Mouse (Mus musculus) cerebellum, adult 11-12 months (tissue): ENCODE results near the gene Lhfpl3.
A peak's percentile ranks its signal among the peaks of the same experiment; 100 is the strongest.

Source experiments
- DNase-seq: peaks from one replicate; pipeline ENCODE4 v3.0.0; 2022

The Lhfpl3 gene

DNA sequence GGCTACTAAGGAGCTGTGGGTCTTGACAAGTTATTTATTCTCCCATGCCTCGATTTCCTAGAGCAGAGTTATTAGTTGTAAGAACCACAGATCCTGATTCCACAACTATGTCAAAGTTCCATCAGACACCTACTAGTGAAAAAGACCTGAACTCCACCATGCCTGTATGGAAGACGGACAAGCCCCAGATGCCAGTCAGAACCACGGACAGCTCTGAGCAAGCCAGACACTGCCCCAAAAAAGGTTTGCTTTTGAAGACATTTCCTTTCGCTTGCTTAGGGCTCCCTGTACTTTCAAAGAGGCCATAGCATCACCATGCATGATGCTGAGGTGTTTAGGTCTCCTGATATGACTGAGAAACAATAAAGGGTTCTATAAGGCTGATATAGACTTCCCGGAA, 197.4 kb downstream of the Lhfpl3 start:
- no peak for DNase-seq

- no peak for DNase-seq
Observed at GRCm38 (mm10) chr5:22963300-22963699, 217.4 kb downstream of the Lhfpl3 start.

GRCm38 (mm10) chr5:22986771-22987170, 240.9 kb downstream of the Lhfpl3 start:
- DNase-seq, result no peak

GRCm38 (mm10) chr5:22999811-23000210, 254.0 kb downstream of the Lhfpl3 start:
- DNase-seq, result no peak

DNA sequence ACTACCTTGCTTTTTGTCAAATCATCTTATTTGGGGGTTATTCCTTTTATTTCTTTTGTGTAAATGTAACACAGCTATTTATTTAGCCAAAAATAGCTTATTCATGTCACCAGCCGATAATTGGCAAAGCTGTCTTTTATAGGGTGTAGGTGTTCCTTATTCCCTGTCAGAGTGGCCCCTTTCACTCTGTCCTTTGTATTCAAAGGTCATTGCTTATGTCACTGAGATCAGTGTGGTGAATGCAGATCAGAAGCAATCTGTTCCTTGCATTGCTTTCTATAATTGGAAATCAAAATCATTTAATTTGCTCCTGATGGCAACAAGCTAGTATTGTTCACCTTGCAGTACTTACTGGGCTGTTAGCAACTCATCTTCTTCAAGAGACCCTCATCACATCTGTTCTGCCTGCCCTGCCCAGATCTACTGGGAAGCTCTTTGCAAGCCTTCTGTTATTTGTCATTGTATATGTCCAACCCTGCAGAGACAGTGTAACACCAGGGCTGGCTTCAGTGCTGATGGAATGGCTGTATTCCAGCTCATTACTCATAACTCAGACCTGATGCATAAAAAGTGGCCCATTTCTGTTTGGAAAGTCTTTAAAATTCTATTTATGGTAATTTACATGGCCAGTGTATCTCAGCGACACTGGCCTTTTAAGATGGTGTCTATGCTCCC, 257.4 kb downstream of the Lhfpl3 start:
- DNase-seq, result no peak

GRCm38 (mm10) chr5:23006207-23006606, 260.3 kb downstream of the Lhfpl3 start:
- DNase-seq, result no peak

GRCm38 (mm10) chr5:23010460-23010859, 264.6 kb downstream of the Lhfpl3 start:
- no peak for DNase-seq

GRCm38 (mm10) chr5:23013997-23014396, 268.1 kb downstream of the Lhfpl3 start:
- no peak for DNase-seq

GRCm38 (mm10) chr5:23015587-23016335, 269.9 kb downstream of the Lhfpl3 start:
- DNase-seq, result no peak

- DNase-seq, result peak; percentile 33
Observed at GRCm38 (mm10) chr5:23034944-23035726, 289.3 kb downstream of the Lhfpl3 start.

DNA sequence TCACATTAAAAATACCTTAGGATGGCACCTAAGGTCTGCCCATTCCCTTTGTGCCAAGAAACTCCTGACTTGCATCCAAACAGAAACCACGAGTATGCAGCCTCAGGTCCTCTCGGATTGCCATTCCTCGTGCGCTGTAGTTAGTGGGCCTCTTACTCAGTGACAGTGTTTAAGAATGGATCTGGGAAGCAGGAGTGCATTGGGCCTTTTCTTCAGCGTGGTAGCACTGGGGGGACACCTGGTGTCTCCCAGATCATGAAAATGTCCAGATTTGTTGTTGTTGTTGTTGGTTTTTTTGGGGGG, 289.8 kb downstream of the Lhfpl3 start:
- no peak for DNase-seq

DNA sequence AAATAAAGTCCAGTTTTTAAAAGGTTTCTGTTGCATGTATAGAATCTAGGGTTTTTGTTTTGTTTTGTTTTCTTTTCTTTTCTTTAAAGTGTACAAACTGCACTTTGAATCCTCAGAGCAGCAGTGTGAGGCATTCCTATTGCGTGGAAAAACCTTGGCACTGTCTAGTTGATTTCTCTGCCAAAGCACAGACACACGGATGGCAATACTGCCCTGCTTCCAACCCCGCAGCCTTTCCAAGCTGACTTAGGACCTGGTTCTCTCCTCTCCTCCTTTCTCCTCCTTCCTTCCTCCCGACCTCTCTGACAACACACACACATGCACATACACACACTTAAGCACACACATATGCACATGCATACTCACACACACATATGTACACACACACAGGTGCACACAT, 294.6 kb downstream of the Lhfpl3 start:
- no peak for DNase-seq

DNA sequence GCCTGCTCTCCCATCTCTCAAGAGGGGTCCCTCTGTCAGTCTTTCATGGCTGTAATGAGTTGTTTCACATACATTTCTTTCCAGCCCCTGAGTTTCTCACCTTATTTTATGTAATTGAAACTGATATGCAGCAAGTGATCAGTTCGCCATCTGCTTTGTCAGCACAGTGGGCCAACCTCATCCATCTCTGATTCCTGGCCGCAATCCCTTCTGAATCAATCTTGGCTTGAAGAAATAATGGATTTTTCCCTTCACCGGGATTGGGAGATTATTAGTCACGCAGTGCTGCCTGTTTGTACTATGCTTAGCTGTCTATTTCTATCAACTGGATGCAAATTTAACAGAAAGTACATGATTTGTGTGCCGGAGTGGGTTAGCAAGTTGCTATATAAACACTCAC, 297.0 kb downstream of the Lhfpl3 start:
- no peak for DNase-seq

DNA sequence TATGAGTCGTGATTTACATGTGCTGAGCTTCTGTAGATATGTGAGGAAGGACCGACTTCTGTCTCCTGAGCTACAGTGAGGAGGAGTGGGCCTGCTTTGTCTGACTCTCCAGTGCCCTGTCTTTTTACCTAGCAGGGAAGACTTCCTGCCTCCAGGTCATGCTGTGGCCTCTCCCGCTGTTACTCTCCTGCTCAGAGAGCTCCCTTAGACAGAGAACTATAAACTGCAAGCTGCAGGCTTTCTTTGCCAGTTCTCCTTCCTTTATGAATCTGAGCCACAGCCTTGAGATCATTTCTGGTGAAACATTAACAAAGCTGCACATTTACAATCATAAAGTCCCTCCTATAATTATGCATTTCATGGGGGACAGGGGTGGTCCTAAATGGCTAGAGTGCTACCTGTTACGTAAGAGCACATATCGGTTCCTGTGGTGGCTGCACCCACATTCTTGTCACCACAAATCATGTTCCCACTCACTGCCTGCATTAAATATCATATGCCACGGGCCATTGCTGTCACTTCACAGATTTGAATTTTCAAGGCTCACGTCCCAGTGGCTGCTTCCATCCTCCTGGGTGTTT, 303.3 kb downstream of the Lhfpl3 start:
- no peak for DNase-seq

- no peak for DNase-seq
Observed at GRCm38 (mm10) chr5:23051458-23051857, 305.6 kb downstream of the Lhfpl3 start.

GRCm38 (mm10) chr5:23094894-23095293, 349.0 kb downstream of the Lhfpl3 start:
- DNase-seq, result no peak

- no peak for DNase-seq
Observed at GRCm38 (mm10) chr5:23106536-23106935, 360.7 kb downstream of the Lhfpl3 start.

GRCm38 (mm10) chr5:23111307-23111706, 365.4 kb downstream of the Lhfpl3 start:
- DNase-seq, result no peak

DNA sequence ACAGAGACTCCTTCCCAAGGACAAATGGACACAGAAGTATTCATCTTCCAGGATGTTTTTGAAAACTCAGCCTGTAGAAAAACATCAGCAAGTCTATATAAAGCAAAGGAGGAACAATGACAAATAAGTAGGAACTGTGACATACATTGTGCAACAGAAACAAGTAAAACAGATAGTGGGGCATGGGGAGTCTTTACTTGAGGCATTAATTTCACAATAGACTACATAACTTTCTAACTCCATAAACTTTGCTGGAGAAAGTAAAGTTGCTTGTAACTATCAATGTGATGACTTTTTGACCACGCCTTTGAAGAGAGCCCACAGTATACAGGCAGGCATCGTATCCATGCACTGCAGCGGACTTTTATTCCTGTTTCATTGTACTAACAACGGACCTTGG, 368.4 kb downstream of the Lhfpl3 start:
- DNase-seq, result no peak

GRCm38 (mm10) chr5:23126851-23127250, 381.0 kb downstream of the Lhfpl3 start:
- DNase-seq, result no peak

DNA sequence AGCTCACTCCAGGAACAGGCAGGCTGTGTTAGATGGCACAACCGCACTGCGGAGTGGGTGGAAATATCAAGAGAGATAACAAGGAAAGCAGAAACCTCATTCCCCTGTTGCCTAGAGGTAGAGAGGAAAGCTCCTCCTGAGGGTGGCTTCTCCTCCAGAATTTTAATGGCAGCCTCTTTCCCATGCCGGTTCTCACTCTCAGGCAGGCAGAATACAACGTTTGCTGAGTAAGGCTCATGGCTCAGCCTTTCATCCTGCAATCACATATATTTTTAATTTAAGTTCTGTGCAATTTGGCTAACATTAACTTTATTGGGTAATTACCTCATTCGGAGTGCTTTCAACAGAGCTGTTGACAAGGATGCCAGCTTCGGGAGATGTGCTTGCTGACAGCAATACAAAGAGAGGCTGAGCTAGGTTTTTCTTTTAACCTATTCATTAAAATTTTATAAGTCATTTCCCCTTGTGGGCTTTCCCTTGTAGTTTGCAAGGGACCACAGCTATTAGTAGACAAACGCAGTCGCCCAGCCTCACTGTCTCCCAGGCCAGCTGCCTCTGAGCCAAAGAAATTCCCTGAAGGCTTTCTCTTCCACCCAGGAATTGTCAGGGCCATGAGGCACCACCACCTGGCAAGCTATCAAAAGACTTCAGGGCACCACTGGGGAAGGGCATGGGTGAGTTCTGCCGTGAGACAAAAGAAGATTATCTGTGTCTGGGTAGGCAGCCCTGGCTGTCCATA, 394.5 kb downstream of the Lhfpl3 start:
- no peak for DNase-seq

DNA sequence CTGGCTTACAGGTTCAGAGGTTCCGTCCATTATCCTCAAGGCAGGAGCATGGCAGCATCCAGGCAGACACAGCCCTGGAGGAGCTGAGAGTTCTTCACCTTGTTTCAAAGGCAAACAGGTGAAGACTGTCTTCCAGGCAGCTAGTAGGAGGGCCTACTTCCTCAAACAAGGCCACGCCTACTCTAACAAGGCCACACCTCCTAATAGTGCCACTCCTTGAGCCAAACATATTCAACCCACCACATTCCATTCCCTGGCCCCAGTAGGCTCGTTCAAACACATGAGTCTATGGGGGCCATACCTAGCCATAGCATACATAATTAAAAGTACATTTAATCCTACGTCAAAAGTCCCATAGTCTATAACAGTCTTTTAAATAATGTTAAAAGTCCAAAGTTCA, 407.4 kb downstream of the Lhfpl3 start:
- no peak for DNase-seq

GRCm38 (mm10) chr5:23154439-23154838, 408.6 kb downstream of the Lhfpl3 start:
- DNase-seq, result no peak
